Mouse (Mus musculus): ENCODE measurements around the gene Snap25.

The Snap25 gene

GRCm38 (mm10) chr2:136816717-136817400 is 103.6 kb downstream of the Snap25 start:
- no peak for DNase-seq

GRCm38 (mm10) chr2:136823751-136824716 is 110.8 kb downstream of the Snap25 start:
- DNase-seq = no peak

- DNase-seq = no peak
These were observed 114.4 kb downstream of the Snap25 start for GRCm38 (mm10) chr2:136827612-136828011.

Measured in B cell, adult 2 months (primary cell).